Mouse (Mus musculus): Measurements from ENCODE around the gene Olfr822. TPM values are rescaled to one million over a fixed set of nuclear protein-coding genes. Genes with fewer than 3 reads are reported as not detected.
"Not testable (repeated sequence)": the region's sequence is repeated elsewhere in the genome, so short reads cannot be mapped to it uniquely, and the experiment has no call there.

The Olfr822 gene
- total RNA-seq (2014; fragmentation: Nextera tagmentation) (not detected in 2 replicates), total RNA-seq (2017) (0.06 and 0.11 TPM in 2 replicates), polyA plus RNA-seq (2012) (not detected in 2 replicates)

DNA sequence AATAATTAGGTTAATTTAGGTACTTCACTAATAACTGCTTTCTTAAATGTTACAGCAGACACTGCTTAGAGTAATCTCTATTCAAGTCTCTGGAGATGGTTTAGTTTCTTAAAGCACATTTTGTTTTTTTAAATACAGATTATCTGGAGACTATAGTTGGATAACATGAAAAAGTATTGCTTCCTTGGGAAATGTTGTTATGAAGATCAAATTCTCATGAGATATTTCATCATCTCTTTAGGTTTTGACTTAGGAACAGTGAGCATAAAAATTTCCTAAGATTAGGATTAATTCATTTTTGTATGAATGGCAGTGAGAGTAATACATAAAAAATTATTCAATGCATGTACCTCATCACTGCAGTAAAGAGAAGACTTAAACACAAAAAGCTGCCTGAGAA lies at the start of gene Olfr822:
Olfr822 (plus strand) TSS at position 301 of the 400 bp plus-strand sequence.
- no peak for DNase-seq (ENCODE audit: low spot score)
- TF ChIP-seq TAL1 (conservative IDR thresholded peaks at IDR 0.05; ENCODE audit: low read depth, low read length): no peak
- no peak for TF ChIP-seq GATA2 (IDR thresholded peaks at IDR 0.05; ENCODE audit: borderline replicate concordance, low read depth, low read length)
- no peak for TF ChIP-seq POLR2AphosphoS5 (IDR thresholded peaks at IDR 0.05; ENCODE audit: insufficient replicate concordance, low read depth, low read length)
- TF ChIP-seq CTCF (IDR thresholded peaks at IDR 0.05; ENCODE audit: low read depth, low read length): no peak
- TF ChIP-seq GATA1 (IDR thresholded peaks at IDR 0.05; ENCODE audit: borderline replicate concordance, low read length): no peak
- Histone ChIP-seq H3K27me3 (ENCODE audit: insufficient read depth, low read length) (no peaks in the 10 kb centered on the region), H3K36me3 (replicated peaks) (no peaks in the 10 kb centered on the region), H3K4me1 (ENCODE audit: insufficient read depth, low read depth, low read length) (no peaks in the 10 kb centered on the region), H3K9me3 (replicated peaks) (no peaks in the 10 kb centered on the region), H3K4me3 (ENCODE audit: low read depth, low read length) (no peak within 1 kb of the TSS)
- no peak for ATAC-seq (ENCODE audit: extremely low read depth, insufficient number of reproducible peaks, low FRiP score, poor library complexity, severe bottlenecking)

DNA sequence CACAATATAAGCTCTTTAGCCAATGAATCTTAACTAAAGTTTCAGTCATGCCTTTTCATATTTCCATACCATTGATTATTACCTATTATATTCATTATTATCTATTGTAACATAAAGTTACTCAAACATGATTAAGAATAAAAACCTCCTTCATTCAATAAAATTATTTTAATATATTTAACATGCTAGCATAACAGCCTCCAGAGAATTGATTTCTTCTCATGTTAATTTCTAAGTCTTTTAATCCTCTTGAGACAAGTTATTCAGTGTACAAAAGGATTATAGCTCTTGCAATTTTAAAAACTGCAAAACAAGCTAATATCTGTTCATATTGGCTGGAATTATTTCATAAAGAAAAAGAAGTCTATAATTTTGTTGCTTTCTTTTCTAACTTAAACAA lies 41.0 kb upstream of the Olfr822 start, which contains the start of gene Olfr821:
Olfr821 (plus strand) TSS at position 301 of the 400 bp plus-strand sequence.
- H3K9me3 ChIP-seq (replicated peaks): no peaks in the 10 kb centered on the region
- H3K4me3 ChIP-seq (ENCODE audit: low read depth, low read length): no peak within 1 kb of the TSS
- DNase-seq (ENCODE audit: low spot score): no peak
- TF ChIP-seq GATA2 (IDR thresholded peaks at IDR 0.05; ENCODE audit: borderline replicate concordance, low read depth, low read length): no peak
- TF ChIP-seq GATA1 (IDR thresholded peaks at IDR 0.05; ENCODE audit: borderline replicate concordance, low read length): no peak
- TF ChIP-seq TAL1 (conservative IDR thresholded peaks at IDR 0.05; ENCODE audit: low read depth, low read length): no peak
- TF ChIP-seq POLR2AphosphoS5 (IDR thresholded peaks at IDR 0.05; ENCODE audit: insufficient replicate concordance, low read depth, low read length): no peak
- no peak for TF ChIP-seq CTCF (IDR thresholded peaks at IDR 0.05; ENCODE audit: low read depth, low read length)
- no peaks in the 10 kb centered on the region for H3K36me3 ChIP-seq (replicated peaks)
- H3K27me3 ChIP-seq (ENCODE audit: insufficient read depth, low read length): no peaks in the 10 kb centered on the region
- ATAC-seq (ENCODE audit: extremely low read depth, insufficient number of reproducible peaks, low FRiP score, poor library complexity, severe bottlenecking): no peak
- no peaks in the 10 kb centered on the region for H3K4me1 ChIP-seq (ENCODE audit: insufficient read depth, low read depth, low read length)

DNA sequence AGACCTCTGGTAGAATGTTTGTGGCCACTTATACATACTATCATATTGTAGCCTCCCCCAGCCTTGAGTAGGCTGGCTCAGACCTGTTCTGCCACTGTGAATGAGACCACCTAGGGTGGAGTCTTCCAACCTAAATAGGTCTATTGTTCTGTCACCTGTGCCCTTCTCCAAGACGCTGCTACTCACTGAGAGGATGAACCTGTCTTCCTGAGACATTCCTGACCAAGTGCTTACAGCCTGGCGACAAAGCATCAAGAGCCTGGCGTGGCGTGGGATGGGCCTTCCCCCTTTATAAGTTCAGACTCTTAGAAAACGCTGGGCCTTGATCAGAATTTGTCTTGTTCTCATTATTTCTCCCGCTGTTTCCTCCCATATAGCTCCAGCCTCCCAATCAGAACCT lies 33.9 kb upstream of the Olfr822 start:
- no peaks in the 10 kb centered on the region for H3K27me3 ChIP-seq (ENCODE audit: insufficient read depth, low read length)
- no peaks in the 10 kb centered on the region for H3K9me3 ChIP-seq (replicated peaks)
- no peak overlapping the region for H3K4me3 ChIP-seq (ENCODE audit: low read depth, low read length)
- ATAC-seq (ENCODE audit: extremely low read depth, insufficient number of reproducible peaks, low FRiP score, poor library complexity, severe bottlenecking) (no peak), DNase-seq (ENCODE audit: low spot score) (no peak)
- no peaks in the 10 kb centered on the region for H3K36me3 ChIP-seq (replicated peaks)
- no peaks in the 10 kb centered on the region for H3K4me1 ChIP-seq (ENCODE audit: insufficient read depth, low read depth, low read length)
- TF ChIP-seq TAL1 (conservative IDR thresholded peaks at IDR 0.05; ENCODE audit: low read depth, low read length) (no peak), CTCF (IDR thresholded peaks at IDR 0.05; ENCODE audit: low read depth, low read length) (no peak), POLR2AphosphoS5 (IDR thresholded peaks at IDR 0.05; ENCODE audit: insufficient replicate concordance, low read depth, low read length) (no peak), GATA1 (IDR thresholded peaks at IDR 0.05; ENCODE audit: borderline replicate concordance, low read length) (no peak), GATA2 (IDR thresholded peaks at IDR 0.05; ENCODE audit: borderline replicate concordance, low read depth, low read length) (no peak)

DNA sequence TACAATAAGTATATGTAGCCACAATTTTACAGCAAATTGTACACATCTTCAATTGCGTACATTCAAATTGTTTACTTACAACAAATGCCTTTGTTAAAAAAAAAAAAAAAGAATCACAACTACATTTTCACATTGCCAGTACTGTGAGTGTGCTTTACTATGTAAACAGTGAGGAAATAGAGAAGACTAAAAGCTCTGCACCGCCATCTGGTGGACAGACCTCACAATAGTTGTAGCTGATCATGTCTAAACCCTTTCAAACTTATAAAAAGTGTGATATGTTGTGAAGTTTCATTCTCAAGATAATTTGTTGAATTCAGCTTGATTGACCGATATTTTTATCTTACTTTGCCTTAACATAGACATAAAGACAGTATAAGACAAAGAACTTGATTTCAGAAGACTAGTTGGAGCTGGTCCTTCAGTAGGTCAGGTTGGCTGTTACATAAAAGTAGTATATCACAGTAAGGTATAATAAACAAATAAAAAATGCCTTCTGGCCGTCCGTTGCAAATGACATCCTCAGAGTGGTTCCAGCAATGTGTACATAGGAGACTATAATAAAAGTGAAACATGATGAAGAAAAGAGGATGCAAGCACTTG lies 21.9 kb downstream of the Olfr822 start:
- no peaks in the 10 kb centered on the region for H3K4me1 ChIP-seq (ENCODE audit: insufficient read depth, low read depth, low read length)
- TF ChIP-seq POLR2AphosphoS5 (IDR thresholded peaks at IDR 0.05; ENCODE audit: insufficient replicate concordance, low read depth, low read length) (no peak), CTCF (IDR thresholded peaks at IDR 0.05; ENCODE audit: low read depth, low read length) (peak; percentile 22; the same call in 1 of the 2 replicates)
- DNase-seq (ENCODE audit: low spot score) (no peak), ATAC-seq (ENCODE audit: extremely low read depth, insufficient number of reproducible peaks, low FRiP score, poor library complexity, severe bottlenecking) (peak; percentile 66)
- H3K4me3 ChIP-seq (ENCODE audit: low read depth, low read length): no peak overlapping the region
- H3K27me3 ChIP-seq (ENCODE audit: insufficient read depth, low read length): no peaks in the 10 kb centered on the region
- H3K36me3 ChIP-seq (replicated peaks): no peaks in the 10 kb centered on the region
- H3K9me3 ChIP-seq (replicated peaks): no peaks in the 10 kb centered on the region

DNA sequence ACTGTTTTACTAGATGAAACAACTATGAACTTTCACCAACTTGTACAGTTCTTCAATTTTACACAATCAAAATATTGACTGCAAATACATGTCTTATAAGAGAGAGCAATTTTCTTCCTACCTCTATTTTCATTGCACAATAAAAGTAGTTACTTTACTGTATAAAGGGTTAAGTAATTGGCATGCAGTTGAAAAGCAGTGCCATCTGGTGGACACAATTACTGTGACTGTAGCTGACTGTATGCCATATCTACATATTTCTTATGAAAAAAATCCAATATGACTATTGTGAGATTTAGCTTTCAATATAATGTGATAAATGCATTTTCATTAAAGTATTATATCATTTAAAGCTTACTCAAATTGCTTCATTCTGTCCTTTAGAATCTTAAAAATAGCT lies 25.1 kb downstream of the Olfr822 start:
- DNase-seq (ENCODE audit: low spot score): no peak
- H3K27me3 ChIP-seq (ENCODE audit: insufficient read depth, low read length): no peaks in the 10 kb centered on the region
- no peaks in the 10 kb centered on the region for H3K9me3 ChIP-seq (replicated peaks)
- no peaks in the 10 kb centered on the region for H3K4me1 ChIP-seq (ENCODE audit: insufficient read depth, low read depth, low read length)
- ATAC-seq (ENCODE audit: extremely low read depth, insufficient number of reproducible peaks, low FRiP score, poor library complexity, severe bottlenecking): no peak
- no peak overlapping the region for H3K4me3 ChIP-seq (ENCODE audit: low read depth, low read length)
- TF ChIP-seq TAL1 (conservative IDR thresholded peaks at IDR 0.05; ENCODE audit: low read depth, low read length) (no peak), POLR2AphosphoS5 (IDR thresholded peaks at IDR 0.05; ENCODE audit: insufficient replicate concordance, low read depth, low read length) (no peak), GATA2 (IDR thresholded peaks at IDR 0.05; ENCODE audit: borderline replicate concordance, low read depth, low read length) (no peak), CTCF (IDR thresholded peaks at IDR 0.05; ENCODE audit: low read depth, low read length) (no peak), GATA1 (IDR thresholded peaks at IDR 0.05; ENCODE audit: borderline replicate concordance, low read length) (no peak)
- no peaks in the 10 kb centered on the region for H3K36me3 ChIP-seq (replicated peaks)

DNA sequence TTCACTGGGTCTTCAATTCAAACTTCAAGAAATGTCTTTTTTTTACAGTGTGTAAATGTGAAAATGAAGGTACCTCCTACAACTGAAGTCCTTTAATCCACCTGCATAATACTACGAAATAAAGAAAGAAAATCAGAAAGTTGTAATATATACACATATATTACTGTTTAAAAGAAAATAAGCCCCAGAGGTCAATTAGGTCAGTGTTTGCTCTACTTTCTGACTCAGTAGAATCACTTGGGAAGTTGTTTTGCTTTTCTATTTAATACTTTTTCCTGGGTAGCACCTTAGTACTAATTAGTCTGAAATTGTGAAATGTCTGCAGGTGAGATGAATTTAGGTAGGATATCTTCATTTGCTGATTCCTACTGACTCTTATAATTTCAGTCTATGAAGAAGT lies 44.3 kb downstream of the Olfr822 start, which contains the start of gene Olfr823:
Olfr823 (minus strand) TSS at position 101 of the 400 bp plus-strand sequence.
- not testable (repeated sequence) for H3K9me3 ChIP-seq (replicated peaks); H3K36me3 ChIP-seq (replicated peaks); H3K4me1 ChIP-seq (ENCODE audit: insufficient read depth, low read depth, low read length); H3K27me3 ChIP-seq (ENCODE audit: insufficient read depth, low read length); DNase-seq (ENCODE audit: low spot score); ATAC-seq (ENCODE audit: extremely low read depth, insufficient number of reproducible peaks, low FRiP score, poor library complexity, severe bottlenecking); H3K4me3 ChIP-seq (ENCODE audit: low read depth, low read length)

DNA sequence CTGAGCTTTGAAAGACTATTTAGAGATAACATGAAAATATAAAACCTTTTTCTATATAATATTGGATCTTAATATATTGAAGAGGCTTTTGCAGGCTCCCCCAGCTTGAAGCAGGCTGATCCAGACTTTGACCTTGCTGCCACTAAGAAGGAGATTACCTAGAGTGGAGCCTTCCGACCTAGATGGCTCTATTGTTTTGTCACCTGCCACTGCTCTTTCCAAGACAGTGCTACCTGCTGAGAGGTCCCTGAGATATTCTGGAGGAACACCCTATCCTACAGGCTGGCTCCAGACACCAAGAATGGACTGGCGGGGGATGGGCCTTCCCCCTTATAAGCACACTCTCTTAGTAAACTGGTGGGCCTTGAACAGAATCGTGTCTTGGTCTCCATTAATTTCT lies 45.0 kb downstream of the Olfr822 start:
- not testable (repeated sequence) for H3K4me3 ChIP-seq (ENCODE audit: low read depth, low read length); ATAC-seq (ENCODE audit: extremely low read depth, insufficient number of reproducible peaks, low FRiP score, poor library complexity, severe bottlenecking); H3K27me3 ChIP-seq (ENCODE audit: insufficient read depth, low read length); DNase-seq (ENCODE audit: low spot score); H3K9me3 ChIP-seq (replicated peaks); H3K4me1 ChIP-seq (ENCODE audit: insufficient read depth, low read depth, low read length); H3K36me3 ChIP-seq (replicated peaks)

Other genes starting within 250 kb of the Olfr822 start
- gene Olfr812, start 225.1 kb upstream of the Olfr822 start, total RNA-seq (2014; fragmentation: Nextera tagmentation): not detected in 2 replicates
- gene Olfr812, start 225.1 kb upstream of the Olfr822 start, total RNA-seq (2017): not detected in 2 replicates
- not detected in 2 replicates for gene Olfr812, start 225.1 kb upstream of the Olfr822 start, polyA plus RNA-seq (2012)
- not detected in 2 replicates for gene Olfr813, start 215.8 kb upstream of the Olfr822 start, total RNA-seq (2014; fragmentation: Nextera tagmentation)
- 0.22 and 0.35 TPM in 2 replicates for gene Olfr813, start 215.8 kb upstream of the Olfr822 start, total RNA-seq (2017)
- gene Olfr813, start 215.8 kb upstream of the Olfr822 start, polyA plus RNA-seq (2012): not detected in 2 replicates
- not detected in 2 replicates for gene Olfr814, start 191.4 kb upstream of the Olfr822 start, total RNA-seq (2014; fragmentation: Nextera tagmentation)
- gene Olfr814, start 191.4 kb upstream of the Olfr822 start, total RNA-seq (2017): 0.05 and 0.06 TPM in 2 replicates
- not detected in 2 replicates for gene Olfr814, start 191.4 kb upstream of the Olfr822 start, polyA plus RNA-seq (2012)
- not detected in 2 replicates for gene Olfr815, start 165.3 kb upstream of the Olfr822 start, total RNA-seq (2014; fragmentation: Nextera tagmentation)
- gene Olfr815, start 165.3 kb upstream of the Olfr822 start, total RNA-seq (2017): not detected in 2 replicates
- 0.07 TPM in 1 of 2 replicates, not detected in the other for gene Olfr815, start 165.3 kb upstream of the Olfr822 start, polyA plus RNA-seq (2012)
- not detected in 2 replicates for gene Olfr816, start 155.6 kb upstream of the Olfr822 start, total RNA-seq (2014; fragmentation: Nextera tagmentation)
- gene Olfr816, start 155.6 kb upstream of the Olfr822 start, total RNA-seq (2017): 0.17 TPM in 1 of 2 replicates, not detected in the other
- gene Olfr816, start 155.6 kb upstream of the Olfr822 start, polyA plus RNA-seq (2012): not detected in 2 replicates
- gene Olfr818, start 122.1 kb upstream of the Olfr822 start, total RNA-seq (2014; fragmentation: Nextera tagmentation): not detected in 2 replicates
- 0.29 TPM in 1 of 2 replicates, not detected in the other for gene Olfr818, start 122.1 kb upstream of the Olfr822 start, total RNA-seq (2017)
- not detected in 2 replicates for gene Olfr818, start 122.1 kb upstream of the Olfr822 start, polyA plus RNA-seq (2012)
- gene Olfr819, start 103.9 kb upstream of the Olfr822 start, total RNA-seq (2014; fragmentation: Nextera tagmentation): not detected in 2 replicates
- 0.12 and 0.16 TPM in 2 replicates for gene Olfr819, start 103.9 kb upstream of the Olfr822 start, total RNA-seq (2017)
- gene Olfr819, start 103.9 kb upstream of the Olfr822 start, polyA plus RNA-seq (2012): not detected in 2 replicates
- not detected in 2 replicates for gene Olfr247, start 95.1 kb upstream of the Olfr822 start, total RNA-seq (2014; fragmentation: Nextera tagmentation)
- gene Olfr247, start 95.1 kb upstream of the Olfr822 start, total RNA-seq (2017): not detected in 2 replicates
- gene Olfr247, start 95.1 kb upstream of the Olfr822 start, polyA plus RNA-seq (2012): not detected in 2 replicates
- gene Gm10310, start 86.1 kb upstream of the Olfr822 start, total RNA-seq (2014; fragmentation: Nextera tagmentation): not detected in 2 replicates
- 0.12 and 0.22 TPM in 2 replicates for gene Gm10310, start 86.1 kb upstream of the Olfr822 start, total RNA-seq (2017)
- gene Gm10310, start 86.1 kb upstream of the Olfr822 start, polyA plus RNA-seq (2012): not detected in 2 replicates
- gene Olfr820, start 58.6 kb upstream of the Olfr822 start, total RNA-seq (2014; fragmentation: Nextera tagmentation): not detected in 2 replicates
- gene Olfr820, start 58.6 kb upstream of the Olfr822 start, total RNA-seq (2017): 0.27 TPM in 1 of 2 replicates, not detected in the other
- gene Olfr820, start 58.6 kb upstream of the Olfr822 start, polyA plus RNA-seq (2012): not detected in 2 replicates
- not detected in 2 replicates for gene Olfr821, start 40.9 kb upstream of the Olfr822 start, total RNA-seq (2014; fragmentation: Nextera tagmentation)
- gene Olfr821, start 40.9 kb upstream of the Olfr822 start, total RNA-seq (2017): not detected in 2 replicates
- gene Olfr821, start 40.9 kb upstream of the Olfr822 start, polyA plus RNA-seq (2012): not detected in 2 replicates
- gene Olfr823, start 44.2 kb downstream of the Olfr822 start, total RNA-seq (2014; fragmentation: Nextera tagmentation): not detected in 2 replicates
- gene Olfr823, start 44.2 kb downstream of the Olfr822 start, total RNA-seq (2017): not detected in 2 replicates
- gene Olfr823, start 44.2 kb downstream of the Olfr822 start, polyA plus RNA-seq (2012): not detected in 2 replicates
- not detected in 2 replicates for gene Olfr824, start 58.8 kb downstream of the Olfr822 start, total RNA-seq (2014; fragmentation: Nextera tagmentation)
- 0.27 TPM in 1 of 2 replicates, not detected in the other for gene Olfr824, start 58.8 kb downstream of the Olfr822 start, total RNA-seq (2017)
- gene Olfr824, start 58.8 kb downstream of the Olfr822 start, polyA plus RNA-seq (2012): not detected in 2 replicates
- gene Olfr825, start 95.6 kb downstream of the Olfr822 start, total RNA-seq (2014; fragmentation: Nextera tagmentation): not detected in 2 replicates
- gene Olfr825, start 95.6 kb downstream of the Olfr822 start, total RNA-seq (2017): 0.12 and 0.27 TPM in 2 replicates
- gene Olfr825, start 95.6 kb downstream of the Olfr822 start, polyA plus RNA-seq (2012): not detected in 2 replicates
- gene Olfr826, start 113.0 kb downstream of the Olfr822 start, total RNA-seq (2014; fragmentation: Nextera tagmentation): not detected in 2 replicates
- gene Olfr826, start 113.0 kb downstream of the Olfr822 start, total RNA-seq (2017): 0.16 TPM in 1 of 2 replicates, not detected in the other
- gene Olfr826, start 113.0 kb downstream of the Olfr822 start, polyA plus RNA-seq (2012): not detected in 2 replicates
- not detected in 2 replicates for gene Olfr827, start 143.2 kb downstream of the Olfr822 start, total RNA-seq (2014; fragmentation: Nextera tagmentation)
- gene Olfr827, start 143.2 kb downstream of the Olfr822 start, total RNA-seq (2017): 0.06 and 0.33 TPM in 2 replicates
- gene Olfr827, start 143.2 kb downstream of the Olfr822 start, polyA plus RNA-seq (2012): not detected in 2 replicates
- not detected in 2 replicates for gene Neurod4, start 209.0 kb downstream of the Olfr822 start, total RNA-seq (2014; fragmentation: Nextera tagmentation)
- 0.60 and 0.64 TPM in 2 replicates for gene Neurod4, start 209.0 kb downstream of the Olfr822 start, total RNA-seq (2017)
- gene Neurod4, start 209.0 kb downstream of the Olfr822 start, polyA plus RNA-seq (2012): not detected in 2 replicates

Data from G1E (cell line).